Mouse (Mus musculus) heart, embryonic 16.5 days (tissue): ENCODE data around the gene Itsn1. TPM values are rescaled to one million over a fixed set of nuclear protein-coding genes. Genes with fewer than 3 reads are reported as not detected.

ENCODE experiments used
- ATAC-seq: fragments of 200-750 bp; cut with Nextera tagmentation; replicated peaks from 2 replicates; pipeline ENCODE4 v1.8.0; 2017; ENCODE audit warnings: moderate number of reproducible peaks; ENCODE audit not compliant: insufficient read depth, low FRiP score; ENCODE audit errors: extremely low read depth
- H3K27ac ChIP-seq: fragments of 300-500 bp; sonication (generic); 2 replicates; pipeline ENCODE4 v1.5.1; 2014; ENCODE audit warnings: mild to moderate bottlenecking, low read length, control low read depth, moderate library complexity
- H3K27me3 ChIP-seq: fragments of 300-500 bp; sonication (generic); 2 replicates; pipeline ENCODE4 v1.6.1; 2014; ENCODE audit warnings: low read length, mixed read lengths; ENCODE audit not compliant: control insufficient read depth, insufficient read depth
- H3K36me3 ChIP-seq: fragments of 300-500 bp; sonication (generic); 2 replicates; pipeline ENCODE4 v1.6.1; 2014; ENCODE audit not compliant: control insufficient read depth, insufficient read depth
- H3K4me1 ChIP-seq: fragments of 300-500 bp; sonication (generic); 2 replicates; pipeline ENCODE4 v1.6.1; 2014; ENCODE audit warnings: low read length, mixed read lengths; ENCODE audit not compliant: control insufficient read depth, insufficient read depth
- H3K4me2 ChIP-seq: fragments of 300-500 bp; sonication (generic); 2 replicates; pipeline ENCODE4 v1.6.1; 2014; ENCODE audit warnings: low read depth, mild to moderate bottlenecking, control low read depth, low read length
- H3K4me3 ChIP-seq: fragments of 300-500 bp; sonication (generic); 2 replicates; pipeline ENCODE4 v1.5.1; 2014; ENCODE audit warnings: mild to moderate bottlenecking, control low read depth, low read length
- H3K9ac ChIP-seq: fragments of 300-500 bp; sonication (generic); 2 replicates; pipeline ENCODE4 v1.6.1; 2014; ENCODE audit warnings: low read length, control low read depth
- H3K9me3 ChIP-seq: fragments of 300-500 bp; sonication (generic); replicated peaks from 2 replicates; pipeline ENCODE4 v1.6.1; 2016; ENCODE audit warnings: low read length; ENCODE audit not compliant: control insufficient read depth
- WGBS: fragments of 180-500 bp; shearing (Covaris S2); extraction: QIAGEN DNeasy Blood & Tissue Kit; methylation state at CpG from one replicate; pipeline ENCODE4 v1.1.7; 2014; 5-methylcytosine and 5-hydroxymethylcytosine counted together
- polyA plus RNA-seq: library from polyadenylated mRNA; unstranded; fragments of >200 nt; fragmentation: Nextera tagmentation; extraction: Ambion mirVana; gene quantifications from 2 replicates; pipeline ENCODE4 v1.2.1, GENCODE M21; 2015

Itsn1 gene
- polyA plus RNA-seq, 1 experiment from 2014 or later: 14.2 TPM

- Histone ChIP-seq H3K9me3 (no peaks in the 10 kb centered on the region), H3K36me3 (peaks cover 9% of the 10 kb centered on the region; the same call in 1 of the 2 replicates), H3K4me2 (no peak overlapping the region), H3K27ac (no peak overlapping the region), H3K4me3 (no peak overlapping the region), H3K27me3 (no peaks in the 10 kb centered on the region), H3K4me1 (peaks cover 21% of the 10 kb centered on the region), H3K9ac (no peak overlapping the region)
- 96% methylated on average over 7 of the region's 7 CpGs for WGBS
- no peak for ATAC-seq
These were observed 129.6 kb downstream of the Itsn1 start for GRCm38 (mm10) chr16:91858695-91859094.

- Histone ChIP-seq H3K9ac (no peak overlapping the region), H3K36me3 (peaks cover 10% of the 10 kb centered on the region; the same call in 1 of the 2 replicates), H3K4me3 (no peak overlapping the region), H3K27ac (no peak overlapping the region), H3K9me3 (no peaks in the 10 kb centered on the region), H3K4me2 (no peak overlapping the region), H3K4me1 (peaks cover 21% of the 10 kb centered on the region), H3K27me3 (no peaks in the 10 kb centered on the region)
- ATAC-seq: no peak
- 83% methylated on average over 3 of the region's 3 CpGs for WGBS
These were observed 130.1 kb downstream of the Itsn1 start for GRCm38 (mm10) chr16:91859203-91859602.

DNA sequence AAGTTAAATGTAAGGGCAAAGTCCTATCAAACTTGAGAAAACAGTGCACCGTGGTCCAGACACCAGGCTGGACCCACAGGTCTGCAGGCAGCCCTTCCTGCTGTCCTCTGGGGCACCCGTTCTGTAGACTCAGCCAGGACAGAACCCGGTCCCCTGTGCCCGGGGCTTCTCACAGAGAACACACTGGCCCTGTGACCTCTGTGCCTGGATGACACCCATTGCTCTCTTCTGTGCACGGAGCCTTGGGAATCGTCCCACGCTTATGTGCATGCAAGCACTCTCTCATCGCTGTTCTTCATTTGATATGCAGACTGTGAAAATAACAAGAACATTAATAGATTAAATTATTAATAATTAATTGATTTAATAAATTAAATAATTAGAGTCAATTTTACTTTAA lies 130.9 kb downstream of the Itsn1 start:
- H3K27me3 ChIP-seq: no peaks in the 10 kb centered on the region
- no peak overlapping the region for H3K9ac ChIP-seq
- H3K9me3 ChIP-seq: no peaks in the 10 kb centered on the region
- peaks cover 10% of the 10 kb centered on the region; the same call in 1 of the 2 replicates for H3K36me3 ChIP-seq
- no peak overlapping the region for H3K4me3 ChIP-seq
- peaks cover 27% of the 10 kb centered on the region for H3K4me1 ChIP-seq
- no peak for ATAC-seq
- WGBS: 83% methylated on average over 8 of the region's 8 CpGs
- no peak overlapping the region for H3K27ac ChIP-seq
- H3K4me2 ChIP-seq: no peak overlapping the region

- Histone ChIP-seq H3K4me1 (peaks cover 33% of the 10 kb centered on the region), H3K4me3 (no peak overlapping the region), H3K4me2 (0 out of 2 replicates have a peak overlapping the region, but pooled peaks have one; percentile 24), H3K27ac (peak overlapping the region; percentile 65), H3K36me3 (peaks cover 10% of the 10 kb centered on the region; the same call in 1 of the 2 replicates), H3K9me3 (no peaks in the 10 kb centered on the region), H3K9ac (0 out of 2 replicates have a peak overlapping the region, but pooled peaks have one; percentile 31), H3K27me3 (no peaks in the 10 kb centered on the region)
- 27% methylated on average over 14 of the region's 14 CpGs for WGBS
- ATAC-seq: no peak; the same call in 1 of the 2 replicates
These were observed 131.5 kb downstream of the Itsn1 start for GRCm38 (mm10) chr16:91860471-91861125.

- Histone ChIP-seq H3K4me1 (peaks cover 40% of the 10 kb centered on the region), H3K4me3 (no peak overlapping the region), H3K4me2 (no peak overlapping the region), H3K27ac (peak overlapping the region; percentile 65), H3K36me3 (peaks cover 8% of the 10 kb centered on the region; the same call in 1 of the 2 replicates), H3K9me3 (no peaks in the 10 kb centered on the region), H3K27me3 (no peaks in the 10 kb centered on the region), H3K9ac (no peak overlapping the region)
- no peak for ATAC-seq
- 48% methylated on average over 6 of the region's 6 CpGs for WGBS
These were observed 132.8 kb downstream of the Itsn1 start for GRCm38 (mm10) chr16:91861784-91862371.

GRCm38 (mm10) chr16:91862836-91863235 lies 133.8 kb downstream of the Itsn1 start:
- H3K36me3 ChIP-seq: peaks cover 8% of the 10 kb centered on the region; the same call in 1 of the 2 replicates
- no peak overlapping the region for H3K4me2 ChIP-seq
- H3K27me3 ChIP-seq: no peaks in the 10 kb centered on the region
- peaks cover 40% of the 10 kb centered on the region for H3K4me1 ChIP-seq
- H3K27ac ChIP-seq: peak overlapping the region; percentile 18; the same call in 1 of the 2 replicates
- ATAC-seq: no peak; the same call in 1 of the 2 replicates
- WGBS: 66% methylated on average over 7 of the region's 7 CpGs
- H3K9me3 ChIP-seq: no peaks in the 10 kb centered on the region
- no peak overlapping the region for H3K9ac ChIP-seq
- H3K4me3 ChIP-seq: no peak overlapping the region

DNA sequence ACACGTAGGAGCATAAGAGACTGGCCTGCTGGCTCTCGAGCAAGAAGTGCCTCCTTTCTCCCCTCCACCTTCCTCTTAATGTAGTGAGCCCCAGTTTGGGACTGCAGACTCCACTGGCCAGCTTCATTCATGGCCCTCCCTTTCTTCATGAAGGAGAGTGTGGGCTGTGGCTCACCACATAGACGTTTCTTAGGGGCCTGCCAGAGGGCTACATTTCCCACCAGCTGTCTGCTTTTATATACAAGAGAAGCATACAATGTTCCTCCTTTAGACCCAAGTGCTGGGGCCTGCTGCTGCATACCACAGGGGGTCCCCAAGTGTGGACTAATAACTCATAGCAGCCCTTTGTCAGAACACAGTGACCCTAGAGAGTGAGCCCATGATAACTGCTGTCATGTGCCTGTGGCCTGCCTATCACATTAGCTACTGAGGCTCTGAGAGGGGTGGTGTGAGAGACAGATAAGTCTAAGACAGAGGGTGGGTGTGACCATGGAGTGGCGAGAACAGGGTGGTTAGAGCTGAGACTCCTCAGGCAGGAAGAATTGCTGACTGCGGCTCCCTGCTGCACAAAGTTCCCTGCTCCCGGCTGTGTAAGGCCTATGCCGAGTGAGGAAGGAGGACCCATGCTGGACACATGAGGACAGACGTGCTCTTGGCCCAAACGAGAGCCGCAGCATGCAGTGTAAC lies 135.7 kb downstream of the Itsn1 start:
- H3K27me3 ChIP-seq: no peaks in the 10 kb centered on the region
- H3K4me3 ChIP-seq: no peak overlapping the region
- no peak overlapping the region for H3K9ac ChIP-seq
- H3K4me2 ChIP-seq: no peak overlapping the region
- WGBS: 47% methylated on average over 10 of the region's 10 CpGs
- no peak for ATAC-seq
- peak overlapping the region; percentile 27; the same call in 1 of the 2 replicates for H3K27ac ChIP-seq
- peaks cover 15% of the 10 kb centered on the region for H3K36me3 ChIP-seq
- peaks cover 43% of the 10 kb centered on the region for H3K4me1 ChIP-seq
- H3K9me3 ChIP-seq: no peaks in the 10 kb centered on the region

DNA sequence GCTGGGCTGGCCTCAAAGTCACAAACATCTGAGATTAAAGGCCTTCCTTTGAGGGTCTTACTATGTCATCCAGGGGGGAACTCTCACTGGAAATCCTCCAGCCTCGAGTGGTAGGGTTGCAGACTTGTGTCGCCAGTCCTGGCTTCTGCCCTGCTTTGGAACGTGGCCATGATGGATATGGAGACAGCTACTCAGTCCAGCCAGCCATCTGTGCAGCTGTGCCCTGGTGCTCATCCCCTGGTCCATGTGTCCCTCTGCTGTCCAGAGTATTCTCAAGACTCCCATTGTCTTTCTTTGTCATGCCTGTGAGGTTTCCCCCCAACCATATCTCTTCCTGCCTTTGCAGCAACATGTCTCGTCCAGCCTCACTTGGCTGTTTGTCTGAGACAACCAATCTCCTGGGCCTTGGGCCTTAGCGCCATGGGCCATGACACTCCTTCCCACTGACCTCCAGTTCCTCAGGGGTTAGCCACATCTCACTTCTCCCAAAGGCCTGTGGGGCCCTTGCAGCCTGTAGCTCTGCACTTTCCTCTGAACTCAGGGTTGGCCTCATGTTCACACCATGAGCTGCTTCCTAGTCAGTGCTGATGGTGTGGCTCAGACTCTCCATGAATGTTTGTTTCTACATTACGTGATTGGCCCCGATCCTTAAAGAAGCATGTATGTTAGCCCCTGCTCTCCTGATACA lies 136.6 kb downstream of the Itsn1 start:
- Histone ChIP-seq H3K27ac (peak overlapping the region; percentile 19), H3K4me3 (no peak overlapping the region), H3K9me3 (no peaks in the 10 kb centered on the region), H3K4me2 (no peak overlapping the region), H3K36me3 (peaks cover 22% of the 10 kb centered on the region), H3K9ac (no peak overlapping the region), H3K27me3 (no peaks in the 10 kb centered on the region), H3K4me1 (peaks cover 38% of the 10 kb centered on the region)
- 58% methylated on average over 7 of the region's 7 CpGs for WGBS
- ATAC-seq: no peak
